Mouse (Mus musculus) cerebellum, adult 8-10 months (tissue): ENCODE data around the gene Tpsg1.

Experiments
- DNase-seq: peaks from one replicate; pipeline ENCODE4 v3.0.0; 2022

Tpsg1 gene

GRCm38 (mm10) chr17:25368973-25369372 is at the start of gene Tpsg1:
Gene Tpsg1 (plus strand): TSS chr17:25369273.
- DNase-seq = no peak

- no peak for DNase-seq
Measured at GRCm38 (mm10) chr17:25320819-25321218, 48.3 kb upstream of the Tpsg1 start.

GRCm38 (mm10) chr17:25322930-25323329 is 46.1 kb upstream of the Tpsg1 start:
- no peak for DNase-seq

- DNase-seq = no peak
Measured at GRCm38 (mm10) chr17:25332321-25332720, 36.8 kb upstream of the Tpsg1 start.

- peak; percentile 26 for DNase-seq
Measured at GRCm38 (mm10) chr17:25333943-25334342, 35.1 kb upstream of the Tpsg1 start.

GRCm38 (mm10) chr17:25338218-25338617 is 30.9 kb upstream of the Tpsg1 start:
- no peak for DNase-seq

GRCm38 (mm10) chr17:25340003-25340402 is 29.1 kb upstream of the Tpsg1 start:
- no peak for DNase-seq

- no peak for DNase-seq
Measured at GRCm38 (mm10) chr17:25341490-25341889, 27.6 kb upstream of the Tpsg1 start.

GRCm38 (mm10) chr17:25345462-25345861 is 23.6 kb upstream of the Tpsg1 start, which contains the start of gene Tpsab1:
Gene Tpsab1 (minus strand): TSS chr17:25345562.
- no peak for DNase-seq

GRCm38 (mm10) chr17:25361291-25361690 is 7.8 kb upstream of the Tpsg1 start:
- no peak for DNase-seq

GRCm38 (mm10) chr17:25363726-25364125 is 5.3 kb upstream of the Tpsg1 start:
- peak; percentile 13 for DNase-seq

GRCm38 (mm10) chr17:25366005-25366404 is 3.1 kb upstream of the Tpsg1 start, which contains the start of gene Tpsb2:
Gene Tpsb2 (plus strand): TSS chr17:25366305.
- no peak for DNase-seq

GRCm38 (mm10) chr17:25372491-25372890 is 3.4 kb downstream of the Tpsg1 start:
- DNase-seq = no peak

GRCm38 (mm10) chr17:25374011-25374410 is 4.9 kb downstream of the Tpsg1 start:
- DNase-seq = no peak

- DNase-seq = no peak
Measured at GRCm38 (mm10) chr17:25394526-25394925, 25.5 kb downstream of the Tpsg1 start.

- peak; percentile 54 for DNase-seq
Measured at GRCm38 (mm10) chr17:25397804-25398519, 28.9 kb downstream of the Tpsg1 start.

- DNase-seq = no peak
Measured at GRCm38 (mm10) chr17:25398520-25398838, 29.4 kb downstream of the Tpsg1 start.

GRCm38 (mm10) chr17:25400443-25400842 is 31.4 kb downstream of the Tpsg1 start:
- no peak for DNase-seq

- no peak for DNase-seq
Measured at GRCm38 (mm10) chr17:25401491-25401890, 32.4 kb downstream of the Tpsg1 start.

GRCm38 (mm10) chr17:25402224-25402623 is 33.2 kb downstream of the Tpsg1 start:
- DNase-seq = no peak

- DNase-seq = no peak
Measured at GRCm38 (mm10) chr17:25404190-25404589, 35.1 kb downstream of the Tpsg1 start.

GRCm38 (mm10) chr17:25405224-25405895 is 36.3 kb downstream of the Tpsg1 start:
- no peak for DNase-seq

- DNase-seq = no peak
Measured at GRCm38 (mm10) chr17:25406011-25406441, 37.0 kb downstream of the Tpsg1 start.

GRCm38 (mm10) chr17:25407352-25407751 is 38.3 kb downstream of the Tpsg1 start:
- DNase-seq = no peak
